Mouse (Mus musculus): ENCODE measurements around the gene Fam171a2. TPM values are rescaled to one million over a fixed set of nuclear protein-coding genes. Genes with fewer than 3 reads are reported as not detected.
"Not testable (repeated sequence)": the region's sequence is repeated elsewhere in the genome, so short reads cannot be mapped to it uniquely, and the experiment has no call there.

The Fam171a2 gene
- polyA plus RNA-seq, 1 experiment from 2014 or later = 18.0 TPM

- H3K9me3 ChIP-seq = no peaks in the 10 kb centered on the region
- peaks cover 10% of the 10 kb centered on the region for H3K4me1 ChIP-seq
- no peaks in the 10 kb centered on the region for H3K36me3 ChIP-seq
- no peak overlapping the region for H3K27ac ChIP-seq (replicated peaks)
- WGBS = 9% methylated on average over 11 of the region's 11 CpGs
- ATAC-seq (ENCODE audit: low FRiP score, low read depth) = no peak
- H3K4me2 ChIP-seq (replicated peaks) = no peak overlapping the region
- no peaks in the 10 kb centered on the region; the same call in 1 of the 2 replicates for H3K27me3 ChIP-seq
- H3K9ac ChIP-seq (replicated peaks) = no peak overlapping the region
- no peak overlapping the region for H3K4me3 ChIP-seq
These were observed 35.8 kb downstream of the Fam171a2 start for GRCm38 (mm10) chr11:102411704-102412103.

GRCm38 (mm10) chr11:102411061-102411460 lies 36.4 kb downstream of the Fam171a2 start:
- no peaks in the 10 kb centered on the region; the same call in 1 of the 2 replicates for H3K27me3 ChIP-seq
- peaks cover 17% of the 10 kb centered on the region for H3K4me1 ChIP-seq
- H3K9ac ChIP-seq (replicated peaks) = no peak overlapping the region
- H3K36me3 ChIP-seq = no peaks in the 10 kb centered on the region
- WGBS = 87% methylated on average over 3 of the region's 3 CpGs
- no peak overlapping the region for H3K4me2 ChIP-seq (replicated peaks)
- no peak overlapping the region for H3K4me3 ChIP-seq
- no peaks in the 10 kb centered on the region for H3K9me3 ChIP-seq
- ATAC-seq (ENCODE audit: low FRiP score, low read depth) = no peak
- no peak overlapping the region for H3K27ac ChIP-seq (replicated peaks)

DNA sequence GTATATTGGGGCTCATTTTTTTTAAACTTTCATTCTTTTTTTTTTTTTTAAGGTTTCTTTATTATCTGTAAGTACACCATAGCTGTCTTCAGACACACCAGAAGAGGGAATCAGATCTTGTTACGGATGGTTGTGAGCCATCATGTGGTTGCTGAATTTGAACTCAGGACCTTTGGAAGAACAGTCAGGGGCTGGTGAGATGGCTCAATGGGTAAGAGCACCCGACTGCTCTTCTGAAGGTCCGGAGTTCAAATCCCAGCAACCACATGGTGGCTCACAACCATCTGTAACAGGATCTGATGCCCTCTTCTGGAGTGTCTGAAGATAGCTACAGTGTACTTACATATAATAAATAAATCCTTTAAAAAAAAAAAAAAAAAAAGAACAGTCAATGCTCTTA lies 37.1 kb downstream of the Fam171a2 start:
- H3K9ac ChIP-seq (replicated peaks); H3K9me3 ChIP-seq; H3K4me3 ChIP-seq; H3K27me3 ChIP-seq; H3K27ac ChIP-seq (replicated peaks); ATAC-seq (ENCODE audit: low FRiP score, low read depth); H3K36me3 ChIP-seq; H3K4me2 ChIP-seq (replicated peaks): not testable (repeated sequence)
- H3K4me1 ChIP-seq = peaks cover 24% of the 10 kb centered on the region
- 96% methylated on average over 3 of the region's 3 CpGs for WGBS

DNA sequence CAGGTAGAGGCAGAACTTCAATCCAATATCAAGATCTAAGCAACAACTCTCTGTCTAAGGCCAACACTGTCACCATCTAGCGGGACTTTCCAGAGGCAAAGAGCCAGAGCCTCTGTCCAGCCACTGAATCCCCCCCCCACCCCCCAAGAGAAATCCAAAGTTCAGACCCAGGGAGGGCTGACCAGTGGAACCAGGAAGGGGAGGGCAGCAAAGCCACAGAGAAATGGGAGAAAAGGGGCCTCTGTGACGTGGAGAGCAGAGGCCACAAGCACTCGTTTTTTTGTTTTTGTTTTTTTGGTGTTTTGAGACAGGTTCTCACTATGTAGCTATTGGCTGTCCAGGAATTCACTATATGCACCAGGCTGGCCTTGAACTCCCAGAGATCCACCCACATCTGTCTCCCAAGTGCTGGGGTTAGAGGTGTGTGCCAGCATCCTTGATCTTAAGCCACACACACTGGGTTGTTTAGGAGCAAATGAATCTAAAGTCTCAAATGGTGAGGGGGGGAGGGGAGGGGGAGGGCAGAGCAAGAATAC lies 37.6 kb downstream of the Fam171a2 start:
- no peaks in the 10 kb centered on the region for H3K9me3 ChIP-seq
- no peaks in the 10 kb centered on the region for H3K36me3 ChIP-seq
- peaks cover 29% of the 10 kb centered on the region for H3K4me1 ChIP-seq
- no peak overlapping the region for H3K4me3 ChIP-seq
- H3K9ac ChIP-seq (replicated peaks) = no peak overlapping the region
- no peak overlapping the region for H3K4me2 ChIP-seq (replicated peaks)
- 79% methylated on average over 3 of the region's 3 CpGs for WGBS
- ATAC-seq (ENCODE audit: low FRiP score, low read depth) = no peak
- no peak overlapping the region for H3K27ac ChIP-seq (replicated peaks)
- no peaks in the 10 kb centered on the region; the same call in 1 of the 2 replicates for H3K27me3 ChIP-seq

GRCm38 (mm10) chr11:102408888-102409794 lies 38.3 kb downstream of the Fam171a2 start:
- 47% methylated on average over 15 of the region's 15 CpGs for WGBS
- H3K9me3 ChIP-seq = no peaks in the 10 kb centered on the region
- peaks cover 34% of the 10 kb centered on the region for H3K4me1 ChIP-seq
- H3K36me3 ChIP-seq = peaks cover 6% of the 10 kb centered on the region
- no peaks in the 10 kb centered on the region; the same call in 1 of the 2 replicates for H3K27me3 ChIP-seq
- 0 out of 2 replicates have a peak overlapping the region, but pooled peaks have one; percentile 34 for H3K9ac ChIP-seq (replicated peaks)
- H3K4me2 ChIP-seq (replicated peaks) = peak overlapping the region; percentile 90
- H3K27ac ChIP-seq (replicated peaks) = peak overlapping the region; percentile 63; the same call in 1 of the 2 replicates
- peak overlapping the region; percentile 83 for H3K4me3 ChIP-seq
- ATAC-seq (ENCODE audit: low FRiP score, low read depth) = no peak

DNA sequence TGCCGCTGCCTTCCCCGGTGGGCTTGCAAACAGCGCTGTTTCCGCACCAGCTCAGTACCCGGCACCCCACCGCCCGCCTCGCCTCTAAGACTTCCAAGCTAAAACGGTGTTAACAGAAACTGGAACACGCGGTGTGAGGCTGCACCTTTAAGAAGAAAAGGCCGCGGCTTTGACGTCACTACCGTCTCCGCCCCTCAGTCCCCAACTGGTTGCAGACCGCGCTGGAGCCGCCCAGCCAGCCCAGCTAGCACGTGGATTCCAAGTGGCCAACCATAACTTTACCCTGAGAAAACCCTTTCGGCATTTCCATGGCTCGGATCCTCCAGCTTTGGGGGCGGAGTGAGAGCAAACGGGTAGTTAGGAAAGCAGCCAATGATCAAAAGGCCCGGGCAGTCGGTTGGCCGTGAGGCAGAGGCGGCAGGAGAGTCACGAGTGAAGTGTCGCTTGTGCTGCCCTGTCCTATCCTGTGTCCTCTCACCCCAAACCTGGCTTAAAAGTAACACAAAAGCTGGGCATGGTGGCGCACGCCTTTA lies 39.1 kb downstream of the Fam171a2 start:
- peaks cover 13% of the 10 kb centered on the region for H3K36me3 ChIP-seq
- WGBS = under 1% methylated on average over 32 of the region's 32 CpGs
- H3K4me3 ChIP-seq = peak overlapping the region; percentile 83
- H3K9me3 ChIP-seq = no peaks in the 10 kb centered on the region
- peak overlapping the region; percentile 34; the same call in 1 of the 2 replicates for H3K9ac ChIP-seq (replicated peaks)
- peak; percentile 83 for ATAC-seq (ENCODE audit: low FRiP score, low read depth)
- H3K4me2 ChIP-seq (replicated peaks) = peak overlapping the region; percentile 90
- no peaks in the 10 kb centered on the region; the same call in 1 of the 2 replicates for H3K27me3 ChIP-seq
- H3K27ac ChIP-seq (replicated peaks) = peak overlapping the region; percentile 85
- H3K4me1 ChIP-seq = peaks cover 34% of the 10 kb centered on the region

DNA sequence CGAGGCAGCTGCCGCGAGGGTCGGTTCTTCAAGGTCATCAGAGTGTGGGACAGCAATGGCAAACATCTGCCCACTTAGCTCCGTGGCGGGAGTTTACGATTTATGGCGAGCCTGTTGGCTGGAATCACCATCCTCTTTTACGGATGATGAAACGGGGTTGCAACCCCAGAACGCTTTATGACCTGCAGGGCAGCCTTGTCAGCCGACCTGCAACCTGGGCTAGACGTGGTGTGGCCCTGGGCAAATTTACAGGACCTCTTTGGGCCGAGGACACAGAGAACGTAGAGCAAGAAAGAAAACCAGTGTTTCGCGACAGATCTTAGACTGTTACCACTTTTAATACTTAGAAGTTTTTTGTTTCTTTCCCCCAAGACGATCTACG lies 39.7 kb downstream of the Fam171a2 start, which contains the start of gene Slc25a39:
Slc25a39 (minus strand) TSS at position 113 of the 382 bp plus-strand sequence.
- Histone ChIP-seq H3K27ac (replicated peaks) (peak within 1 kb of the TSS; percentile 85), H3K4me2 (replicated peaks) (peak within 1 kb of the TSS; percentile 90), H3K4me1 (peaks cover 34% of the 10 kb centered on the region), H3K27me3 (no peaks in the 10 kb centered on the region; the same call in 1 of the 2 replicates), H3K4me3 (peak within 1 kb of the TSS; percentile 83), H3K36me3 (peaks cover 19% of the 10 kb centered on the region), H3K9ac (replicated peaks) (peak within 1 kb of the TSS; percentile 86), H3K9me3 (no peaks in the 10 kb centered on the region)
- 2% methylated on average over 19 of the region's 19 CpGs for WGBS
- no peak for ATAC-seq (ENCODE audit: low FRiP score, low read depth)

GRCm38 (mm10) chr11:102406900-102407833 lies 40.3 kb downstream of the Fam171a2 start:
- H3K4me2 ChIP-seq (replicated peaks) = peak overlapping the region; percentile 90
- H3K27ac ChIP-seq (replicated peaks) = peak overlapping the region; percentile 85
- no peaks in the 10 kb centered on the region; the same call in 1 of the 2 replicates for H3K27me3 ChIP-seq
- peak; percentile 68 for ATAC-seq (ENCODE audit: low FRiP score, low read depth)
- WGBS = under 1% methylated on average over 80 of the region's 85 CpGs
- peak overlapping the region; percentile 86 for H3K9ac ChIP-seq (replicated peaks)
- H3K9me3 ChIP-seq = no peaks in the 10 kb centered on the region
- H3K4me1 ChIP-seq = peaks cover 34% of the 10 kb centered on the region
- H3K4me3 ChIP-seq = peak overlapping the region; percentile 83
- peaks cover 26% of the 10 kb centered on the region for H3K36me3 ChIP-seq

DNA sequence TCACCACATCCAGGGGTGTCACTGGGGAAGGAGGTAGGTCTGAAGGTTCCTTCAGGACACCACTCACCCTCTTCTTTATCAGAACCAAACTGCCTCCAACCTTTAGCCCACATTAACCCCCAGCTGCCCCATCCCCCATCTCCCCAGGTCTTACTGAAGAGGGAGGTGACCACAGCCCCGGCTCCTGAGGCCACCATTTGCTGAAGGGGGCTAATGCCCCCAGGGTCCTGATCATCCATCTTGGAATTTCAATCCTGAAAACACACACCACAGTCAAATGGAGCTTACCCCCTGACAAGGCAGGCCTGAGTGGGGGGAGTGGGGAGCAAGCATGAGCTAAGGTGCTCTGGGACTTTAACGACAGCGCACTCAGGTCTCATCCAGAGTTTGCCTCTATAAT lies 41.1 kb downstream of the Fam171a2 start:
- no peaks in the 10 kb centered on the region for H3K9me3 ChIP-seq
- ATAC-seq (ENCODE audit: low FRiP score, low read depth) = no peak
- peaks cover 31% of the 10 kb centered on the region for H3K4me1 ChIP-seq
- 9% methylated on average over 3 of the region's 3 CpGs for WGBS
- no peaks in the 10 kb centered on the region; the same call in 1 of the 2 replicates for H3K27me3 ChIP-seq
- H3K4me2 ChIP-seq (replicated peaks) = peak overlapping the region; percentile 90
- peak overlapping the region; percentile 85; the same call in 1 of the 2 replicates for H3K27ac ChIP-seq (replicated peaks)
- peak overlapping the region; percentile 86 for H3K9ac ChIP-seq (replicated peaks)
- peak overlapping the region; percentile 83 for H3K4me3 ChIP-seq
- H3K36me3 ChIP-seq = peaks cover 33% of the 10 kb centered on the region

- H3K4me2 ChIP-seq (replicated peaks) = peak overlapping the region; percentile 90
- no peak for ATAC-seq (ENCODE audit: low FRiP score, low read depth)
- peaks cover 39% of the 10 kb centered on the region for H3K36me3 ChIP-seq
- peaks cover 5% of the 10 kb centered on the region for H3K27me3 ChIP-seq
- H3K9me3 ChIP-seq = no peaks in the 10 kb centered on the region
- H3K9ac ChIP-seq (replicated peaks) = peak overlapping the region; percentile 86
- peak overlapping the region; percentile 83 for H3K4me3 ChIP-seq
- peaks cover 33% of the 10 kb centered on the region for H3K4me1 ChIP-seq
- H3K27ac ChIP-seq (replicated peaks) = no peak overlapping the region
- 88% methylated on average over 11 of the region's 11 CpGs for WGBS
These were observed 41.8 kb downstream of the Fam171a2 start for GRCm38 (mm10) chr11:102405544-102406285.

Data from midbrain, embryonic 12.5 days (tissue).